Mouse (Mus musculus) c-Kit-positive CD71-positive TER-119-negative erythroid progenitor cells, embryonic 14.5 days (primary cell): Measurements from ENCODE around the gene Mtif3.
"Not testable (repeated sequence)": the region's sequence is repeated elsewhere in the genome, so short reads cannot be mapped to it uniquely, and the experiment has no call there.

Experiments used
- DNase-seq: peaks from one replicate; pipeline ENCODE4 v3.0.0-alpha.2; 2013; ENCODE audit warnings: low read depth

Mtif3 gene

DNA sequence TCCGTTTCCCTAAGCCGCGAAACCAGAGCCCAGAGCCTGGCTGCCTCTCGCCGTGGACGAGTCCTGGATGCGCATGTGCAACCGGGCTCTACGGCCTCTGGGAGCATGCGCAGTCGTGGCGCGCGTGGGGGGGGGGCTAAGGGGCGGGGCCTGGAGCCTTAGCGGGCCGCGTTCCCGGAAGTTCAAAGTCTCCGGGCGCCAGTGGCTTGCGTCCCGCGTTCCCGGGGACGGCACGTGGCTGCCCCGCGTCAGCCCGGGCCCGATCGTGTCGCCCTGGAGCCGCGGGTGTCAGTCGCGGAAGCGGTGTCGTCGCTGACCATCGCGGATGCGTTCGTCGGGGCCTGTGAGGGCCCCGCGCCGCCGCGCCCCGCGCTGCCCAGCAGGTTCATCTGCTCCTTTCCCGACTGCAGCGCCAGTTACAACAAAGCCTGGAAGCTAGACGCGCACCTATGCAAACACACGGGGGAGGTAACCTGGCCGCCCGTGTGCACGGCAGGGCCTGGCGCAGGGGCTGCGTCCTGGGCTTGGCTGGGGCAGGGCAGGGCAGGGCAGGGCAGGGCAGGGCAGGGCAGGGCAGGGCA, 15.0 kb downstream of the Mtif3 start, which contains the start of gene Gtf3a:
Gene Gtf3a (plus strand): TSS at position 150 of the 581 bp plus-strand sequence.
- peak; percentile 81 for DNase-seq

DNA sequence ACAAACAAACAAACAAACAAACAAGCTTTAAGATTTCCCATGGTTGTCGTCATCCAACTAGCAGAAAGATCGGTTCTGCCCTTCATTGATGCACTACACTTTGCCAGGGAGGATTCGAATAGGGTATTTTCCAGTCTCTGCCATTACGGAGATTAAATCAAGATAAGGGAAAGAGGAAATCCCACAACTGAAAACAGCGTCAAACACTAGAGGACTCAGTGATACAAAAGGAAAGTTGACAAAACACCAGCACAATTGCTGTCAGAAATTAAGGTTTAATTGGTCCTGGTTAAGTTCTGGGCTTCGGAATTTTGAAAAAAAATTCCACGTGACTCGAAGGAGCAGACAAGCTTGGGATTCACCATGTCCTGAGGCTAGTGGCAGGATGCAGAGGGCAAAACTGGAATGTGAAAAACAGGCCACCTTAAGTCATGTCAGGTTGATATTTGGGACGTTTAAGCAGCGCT, 15.5 kb downstream of the Mtif3 start:
- no peak for DNase-seq

DNA sequence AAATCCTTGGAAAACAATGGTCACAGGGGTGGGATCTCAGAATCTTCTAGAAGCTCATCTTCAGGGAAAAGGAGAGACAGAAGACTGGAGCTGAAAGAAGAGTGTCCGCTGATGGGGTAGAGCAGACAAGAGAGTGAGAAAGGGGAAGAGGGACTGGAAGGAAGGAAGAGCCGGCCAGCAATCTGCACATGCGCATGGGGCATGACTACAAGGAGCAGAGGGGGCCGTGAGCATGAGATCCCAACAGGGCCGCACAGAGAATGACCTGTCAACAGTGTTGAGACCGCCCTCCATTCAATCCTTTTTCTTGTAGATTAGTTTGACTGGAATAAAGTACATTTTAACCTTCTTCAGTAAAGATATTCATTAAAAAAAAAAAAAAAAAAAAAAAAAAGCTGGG, 16.1 kb downstream of the Mtif3 start:
- DNase-seq = no peak

DNA sequence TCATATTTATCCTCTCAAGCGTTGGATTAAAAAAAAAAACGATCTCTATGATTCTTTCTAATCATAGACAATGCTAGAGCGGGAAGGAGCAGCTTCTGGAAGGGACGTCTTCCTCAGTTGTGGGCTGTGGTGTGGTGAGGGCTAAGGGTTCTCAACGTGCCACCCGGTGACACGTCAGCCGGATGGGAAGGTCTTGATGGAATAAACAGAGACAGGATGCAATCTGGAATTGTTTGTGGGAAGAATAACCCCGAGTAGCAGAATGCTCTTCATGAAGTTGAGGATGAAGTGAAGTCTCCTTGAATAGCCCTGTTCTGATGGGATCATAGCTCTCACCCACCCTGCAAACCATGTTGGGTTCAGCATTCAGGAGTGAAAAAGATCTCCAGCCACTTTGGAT, 16.9 kb downstream of the Mtif3 start:
- DNase-seq = no peak

DNA sequence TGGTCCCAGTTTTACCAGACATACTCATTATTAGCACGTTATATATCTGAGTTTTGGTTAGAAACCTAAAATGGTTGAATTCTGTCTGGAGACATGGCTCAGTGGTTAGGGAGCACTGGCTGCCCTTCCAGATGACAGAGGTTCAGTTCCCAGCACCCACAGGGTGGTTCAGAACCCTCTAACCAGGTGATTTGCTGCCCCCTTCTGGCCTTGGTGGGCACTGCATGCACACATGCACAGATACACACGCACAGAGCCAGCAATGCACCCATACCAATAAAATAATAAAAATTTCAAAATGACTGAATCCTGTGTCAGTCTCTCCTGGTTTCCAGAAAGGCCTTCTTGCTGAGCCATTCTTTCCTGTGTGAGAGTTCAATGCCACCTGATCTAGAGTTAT, 19.0 kb downstream of the Mtif3 start:
- no peak for DNase-seq

DNA sequence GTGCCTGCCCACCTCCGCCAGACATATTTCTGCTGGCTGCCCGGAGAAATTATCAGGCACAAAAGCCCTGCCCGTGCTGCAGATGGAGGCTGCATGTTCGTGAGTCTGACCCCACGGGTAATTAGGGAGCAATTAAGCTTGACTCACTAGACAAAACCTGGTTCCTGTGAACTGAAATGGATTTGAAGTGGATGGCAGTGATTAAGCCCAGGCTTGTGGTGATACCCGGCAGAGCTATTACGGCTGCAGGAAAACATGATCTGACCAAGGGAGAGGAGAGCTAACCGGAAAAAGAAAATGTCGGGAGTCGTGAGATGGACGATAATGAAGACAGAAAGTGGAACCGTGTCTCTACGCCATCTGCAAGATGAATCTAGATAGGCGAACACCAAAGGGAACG, 20.6 kb downstream of the Mtif3 start:
- no peak for DNase-seq

DNA sequence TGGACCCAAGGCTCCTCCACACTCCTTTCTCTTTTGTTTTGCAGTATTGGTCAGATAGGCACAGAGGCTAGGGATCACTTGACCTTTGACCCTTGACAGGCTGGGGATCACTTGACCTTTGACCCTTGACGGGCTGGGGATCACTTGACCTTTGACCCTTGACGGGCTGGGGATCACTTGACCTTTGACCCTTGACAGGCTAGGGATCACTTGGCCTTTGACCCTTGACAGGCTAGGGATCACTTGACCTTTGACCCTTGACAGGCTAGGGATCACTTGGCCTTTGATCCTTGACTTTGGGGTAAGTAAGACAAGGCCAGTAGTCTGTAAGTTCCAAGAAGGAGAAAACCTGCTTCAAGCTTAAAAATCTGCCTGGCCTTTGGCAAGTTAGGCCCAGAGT, 21.7 kb downstream of the Mtif3 start:
- not testable (repeated sequence) for DNase-seq

DNA sequence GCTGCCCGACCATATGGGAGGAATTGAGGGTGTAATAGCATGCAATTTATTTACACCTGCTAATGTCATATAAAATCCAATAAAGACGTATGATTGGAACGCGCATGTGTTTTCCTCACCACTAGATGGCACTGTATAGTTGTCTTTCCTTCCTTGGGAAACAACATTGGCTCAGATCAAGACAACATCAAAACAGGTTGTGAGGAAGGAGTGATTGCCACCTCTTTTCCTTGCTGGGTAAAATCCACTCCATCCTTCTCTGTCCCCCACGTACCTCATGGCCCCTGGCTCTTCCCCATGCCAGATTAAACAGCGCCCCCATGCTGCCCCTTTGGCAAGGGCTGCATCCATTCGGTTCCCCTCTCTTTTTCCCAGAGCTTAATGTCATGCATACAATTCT, 23.4 kb downstream of the Mtif3 start:
- DNase-seq = no peak

DNA sequence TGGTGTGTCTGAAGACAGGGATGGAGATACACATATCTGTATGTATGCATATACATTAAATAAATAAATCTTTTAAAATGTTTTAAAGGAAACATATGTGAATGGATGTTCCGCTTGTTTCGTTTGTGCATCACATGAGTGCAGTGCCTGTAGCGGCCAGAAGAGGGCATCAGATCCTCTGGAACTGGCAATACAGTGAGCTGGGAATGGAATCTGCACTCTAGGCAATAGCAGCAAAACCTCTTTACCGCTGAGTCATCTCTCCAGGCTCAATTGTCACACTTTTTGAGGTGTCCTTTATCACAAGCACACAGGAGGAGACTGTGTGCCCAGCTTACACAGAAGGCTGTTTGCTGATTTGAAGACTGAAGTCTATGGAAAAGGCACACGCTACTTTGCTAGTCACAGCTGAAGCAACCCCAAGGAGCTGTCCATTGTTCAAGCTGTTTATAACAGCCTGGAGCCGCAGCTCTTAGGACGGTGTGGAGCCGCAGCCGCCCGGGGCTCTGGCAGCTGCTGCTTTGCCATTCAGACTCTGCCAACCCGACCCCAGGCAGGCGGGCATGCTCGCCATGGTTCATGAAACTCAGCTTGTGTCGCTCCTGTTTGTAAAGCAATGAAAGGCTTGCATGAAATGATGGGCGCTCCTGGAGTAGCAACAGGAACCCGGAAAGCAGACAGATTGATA, 24.3 kb downstream of the Mtif3 start:
- DNase-seq = no peak

DNA sequence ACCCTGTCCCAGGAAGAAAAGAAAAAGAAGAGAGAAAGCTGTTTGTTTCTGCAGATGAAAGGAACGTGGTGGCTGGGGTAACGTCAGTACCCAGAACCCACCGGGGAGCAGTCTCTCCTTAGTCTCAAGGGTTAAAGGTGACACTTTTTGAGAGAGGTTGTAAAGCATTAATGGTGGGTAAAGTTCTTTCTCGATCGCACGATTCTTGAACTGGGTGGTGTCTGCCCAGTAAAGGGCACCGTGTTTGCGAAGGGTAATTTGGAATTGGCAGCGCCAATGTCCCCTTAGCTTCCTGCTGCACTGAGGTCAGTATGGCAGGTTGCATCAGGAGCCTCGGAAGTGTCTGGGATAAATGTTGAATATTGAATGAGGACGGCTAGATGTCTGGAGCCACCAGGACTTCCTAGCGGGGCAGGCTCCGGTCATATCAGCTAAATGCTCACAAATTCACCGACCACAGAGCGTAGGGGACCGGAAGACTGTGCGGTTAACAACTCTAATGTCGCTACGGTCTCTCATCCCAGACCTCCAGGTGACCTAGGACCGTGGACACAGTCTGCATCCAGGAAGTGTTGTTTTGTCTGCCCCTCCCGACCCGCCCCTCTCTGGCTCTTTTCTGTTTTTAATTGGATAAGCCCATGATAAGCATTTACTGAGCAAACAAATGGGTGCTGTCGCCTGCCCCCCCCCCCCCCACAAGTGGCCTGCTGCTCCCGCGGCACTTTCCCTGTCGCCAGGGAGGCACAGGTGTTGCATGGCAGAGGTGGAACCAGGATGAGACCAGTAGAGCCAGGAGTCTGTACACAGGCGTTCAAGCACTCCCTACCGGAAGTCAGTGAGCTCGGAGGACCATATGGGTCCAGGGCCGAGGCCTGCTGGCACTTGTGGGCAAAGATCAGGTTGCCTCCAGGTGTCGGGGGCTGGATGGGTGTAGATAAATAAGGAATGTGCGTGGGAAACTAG, 25.8 kb downstream of the Mtif3 start:
- no peak for DNase-seq

DNA sequence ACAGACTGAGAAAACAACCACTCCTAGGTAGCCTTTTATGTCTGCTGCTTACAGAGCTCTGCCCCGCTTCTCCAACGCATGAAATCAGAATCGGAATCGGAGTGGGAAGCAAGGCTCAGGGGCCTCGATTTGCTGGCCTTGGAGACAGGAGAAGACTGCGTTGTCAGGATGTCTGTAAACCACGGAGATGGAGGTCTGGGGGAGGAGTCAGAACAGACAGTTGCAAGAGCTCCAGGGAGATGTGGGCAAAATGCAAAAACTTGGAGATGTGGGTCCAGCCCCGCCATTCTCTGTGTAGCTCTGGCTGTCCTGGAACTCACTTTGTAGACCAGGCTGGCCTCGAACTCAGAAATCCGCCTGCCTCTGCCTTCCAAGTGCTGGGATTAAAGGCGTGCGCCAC, 30.1 kb downstream of the Mtif3 start:
- no peak for DNase-seq

DNA sequence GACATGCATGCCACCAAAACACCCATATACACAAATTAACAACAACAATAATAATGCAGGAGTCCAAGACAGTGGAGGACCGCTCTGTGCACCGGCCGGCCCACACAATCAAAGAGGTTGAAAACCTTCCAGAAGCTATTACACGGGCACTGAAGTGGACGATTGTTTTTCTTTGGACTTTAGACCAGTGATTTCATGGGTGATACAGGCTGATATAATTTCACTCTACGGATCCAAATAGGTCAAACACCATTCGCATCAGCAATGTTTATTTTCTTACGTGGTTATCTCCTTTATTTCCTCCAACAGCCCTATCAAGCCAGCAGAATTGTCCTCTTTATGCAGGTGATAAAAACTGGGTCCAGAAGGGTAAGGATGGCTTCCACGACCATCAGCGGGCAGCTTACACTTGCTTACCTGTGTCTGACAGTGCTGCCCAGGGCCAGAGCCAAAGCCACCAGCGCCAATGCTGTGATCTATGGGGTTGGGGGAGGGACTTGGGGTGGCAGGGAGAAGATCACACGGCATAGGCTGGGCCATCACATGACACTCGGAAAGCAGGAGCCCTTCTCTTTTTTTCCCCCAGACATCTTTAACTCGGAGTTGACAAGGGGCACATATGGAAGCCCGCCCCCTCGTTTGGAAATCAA, 31.6 kb downstream of the Mtif3 start:
- DNase-seq = no peak

DNA sequence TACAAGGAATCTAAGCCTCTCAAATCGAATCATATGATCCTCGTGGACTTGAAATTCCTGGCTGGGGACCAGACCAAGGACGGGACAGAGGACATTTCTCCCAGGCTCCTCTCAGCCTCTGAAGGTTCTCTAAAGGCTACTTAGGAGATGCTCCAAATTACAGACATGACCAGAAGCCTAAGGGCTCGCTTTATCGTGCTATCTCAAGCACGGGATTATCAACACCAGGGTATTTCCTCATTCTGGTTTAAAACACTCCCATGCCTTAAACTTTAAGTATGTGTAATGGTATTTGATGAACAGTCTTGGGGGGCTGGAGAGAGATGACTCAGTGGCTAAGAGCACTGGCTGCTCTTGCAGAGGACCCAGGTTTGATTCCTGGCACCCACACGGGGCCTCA, 32.2 kb downstream of the Mtif3 start:
- DNase-seq = no peak

DNA sequence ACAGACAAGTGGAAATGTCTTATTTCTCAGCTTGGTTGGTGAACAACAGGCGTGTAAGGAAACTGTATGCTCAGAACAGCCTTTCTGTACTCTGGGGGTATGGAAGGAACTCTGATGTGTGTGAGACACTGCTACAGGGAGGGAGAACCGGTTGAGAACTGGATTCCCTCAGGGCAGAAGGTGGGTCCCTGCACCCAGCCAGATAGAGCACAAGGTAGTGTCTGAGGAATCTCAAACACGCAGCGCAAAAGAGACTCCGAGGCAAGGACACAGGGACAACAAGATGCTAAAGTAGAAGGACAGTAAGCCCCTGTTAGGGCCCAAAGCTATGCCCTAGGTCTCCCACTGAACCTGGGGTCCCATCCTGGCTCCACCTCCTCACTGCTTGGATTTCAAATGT, 36.9 kb downstream of the Mtif3 start:
- no peak for DNase-seq

DNA sequence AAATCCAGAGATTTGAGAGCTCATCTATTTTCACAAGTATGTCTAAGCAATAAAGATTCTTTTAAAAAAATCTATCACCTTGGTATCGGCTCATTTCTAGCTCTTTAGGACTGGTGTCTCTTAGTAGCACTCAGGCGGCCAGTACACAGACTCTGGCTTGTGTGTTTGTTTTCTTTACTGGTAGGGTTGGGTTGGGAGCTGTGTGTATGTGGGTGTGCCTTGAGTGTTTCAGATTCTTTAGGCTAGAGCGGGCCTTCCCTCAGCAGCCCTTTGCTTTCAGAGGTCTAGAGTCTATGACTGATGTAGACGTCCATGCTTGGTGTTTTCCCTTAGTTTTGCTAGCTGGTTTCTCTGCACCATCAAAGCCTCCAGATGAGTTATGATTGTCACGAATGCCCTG, 40.1 kb downstream of the Mtif3 start:
- no peak for DNase-seq

DNA sequence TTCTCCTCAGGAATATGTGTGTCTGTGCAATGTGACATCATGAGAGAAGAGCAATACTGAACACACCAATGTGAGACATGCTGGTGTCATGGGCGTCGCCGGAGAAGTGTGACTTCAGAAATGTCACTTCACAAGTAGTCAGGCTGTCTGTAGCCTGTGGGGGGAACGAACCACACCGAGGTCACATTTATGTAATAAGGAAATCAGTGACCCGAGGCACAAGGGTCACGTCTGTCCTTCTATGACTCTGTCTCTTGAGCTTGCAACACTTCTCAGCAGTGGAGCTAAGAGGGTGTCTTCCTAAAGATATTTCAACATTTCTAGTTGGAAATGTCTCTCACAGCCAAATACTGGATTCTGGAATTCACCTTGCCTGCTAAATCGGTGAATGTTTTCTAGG, 42.4 kb downstream of the Mtif3 start:
- no peak for DNase-seq

DNA sequence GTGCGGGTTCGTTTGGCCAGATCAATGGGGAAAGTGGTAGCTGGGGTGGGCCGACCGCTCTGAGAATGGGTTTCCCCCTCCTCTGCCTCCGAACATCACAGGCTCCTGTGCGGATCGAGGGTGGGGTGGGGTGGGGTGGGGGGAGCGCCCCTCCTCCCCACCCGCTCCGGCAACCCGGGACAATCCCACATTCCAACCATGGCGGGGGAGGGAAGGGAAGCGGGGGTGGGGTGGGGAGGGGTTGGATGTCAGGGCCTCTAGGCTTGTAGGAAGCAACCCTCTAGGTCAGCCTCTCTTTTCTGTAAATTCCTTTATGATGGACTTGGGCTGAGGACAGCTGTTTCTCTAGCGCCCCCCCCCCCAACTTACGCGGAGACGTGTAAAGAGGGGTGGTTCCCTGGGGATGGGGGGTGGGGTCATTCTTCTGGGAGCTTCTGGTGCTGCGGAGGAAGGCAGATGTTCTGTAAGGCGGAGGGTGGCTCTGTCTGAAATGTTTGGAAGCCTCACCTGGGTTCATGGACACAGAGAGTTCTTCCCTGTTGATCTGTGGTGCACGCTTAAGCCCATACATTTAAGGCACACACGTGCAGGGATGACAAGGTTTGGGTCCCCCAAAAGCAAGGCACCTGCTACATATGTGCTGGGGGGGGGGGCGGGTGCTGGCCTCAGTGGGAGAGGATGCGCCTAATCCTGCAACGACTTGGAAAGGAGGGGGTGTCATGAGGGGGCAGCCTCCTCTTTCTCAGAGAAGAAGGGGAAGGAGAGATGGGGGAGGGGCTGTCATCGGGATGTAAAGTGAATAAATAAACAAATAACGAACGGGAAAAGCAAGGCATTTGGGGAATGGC, 43.1 kb downstream of the Mtif3 start:
- DNase-seq = no peak

DNA sequence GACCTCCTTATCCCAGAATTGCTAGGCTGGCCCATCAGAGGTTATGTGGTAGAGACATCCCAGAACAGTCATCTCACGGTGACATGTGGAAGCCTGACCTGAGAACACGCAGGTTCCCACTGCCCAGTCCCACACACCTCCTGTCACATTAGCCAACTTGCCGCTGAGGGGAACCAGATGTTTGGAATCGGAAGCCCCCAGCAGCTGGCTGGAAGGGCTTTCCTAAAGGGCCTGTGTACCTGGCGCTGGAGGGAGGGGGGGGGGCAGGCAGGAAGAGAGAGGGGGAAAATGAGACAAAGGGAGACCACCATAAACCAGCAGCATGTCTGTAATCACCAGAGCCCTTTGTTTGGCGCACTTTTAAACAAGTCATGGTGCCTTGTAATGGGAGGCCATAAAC, 43.7 kb downstream of the Mtif3 start:
- DNase-seq = no peak

DNA sequence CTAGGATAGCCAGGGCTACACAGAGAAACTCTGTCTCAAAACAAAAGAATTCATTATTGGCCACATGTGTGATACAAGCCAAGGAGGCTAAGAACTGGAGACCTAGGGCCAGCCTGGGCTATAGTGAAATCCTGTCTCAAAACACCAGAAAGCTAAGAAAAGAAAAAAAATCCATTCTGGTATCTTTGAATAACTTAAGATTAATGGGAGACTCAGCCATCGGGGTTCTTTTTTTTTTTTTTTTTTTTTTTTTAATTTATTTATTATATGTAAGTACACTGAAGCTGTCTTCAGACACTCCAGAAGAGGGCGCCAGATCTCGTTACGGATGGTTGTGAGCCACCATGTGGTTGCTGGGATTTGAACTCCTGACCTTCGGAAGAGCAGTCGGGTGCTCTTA, 46.2 kb downstream of the Mtif3 start:
- DNase-seq = not testable (repeated sequence)

DNA sequence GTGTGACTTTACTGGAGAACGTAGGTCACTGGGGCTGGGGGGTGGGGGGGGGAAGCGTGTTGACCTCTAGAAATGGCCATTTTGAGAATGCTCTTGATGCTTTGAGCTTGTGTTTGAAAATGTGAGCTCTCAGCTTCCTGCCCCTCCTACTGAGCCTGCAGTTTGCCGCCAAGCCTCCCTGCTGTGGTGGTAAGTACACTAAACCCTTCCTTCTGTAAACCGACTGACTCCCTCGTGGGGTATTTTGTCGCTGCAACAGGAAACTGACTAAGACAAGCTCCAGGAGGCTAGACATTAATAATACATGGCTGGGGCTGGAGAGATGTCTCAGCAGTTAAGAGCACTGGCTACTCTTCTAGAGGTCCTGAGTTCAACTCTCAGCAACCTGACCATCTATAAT, 46.8 kb downstream of the Mtif3 start:
- DNase-seq = no peak

DNA sequence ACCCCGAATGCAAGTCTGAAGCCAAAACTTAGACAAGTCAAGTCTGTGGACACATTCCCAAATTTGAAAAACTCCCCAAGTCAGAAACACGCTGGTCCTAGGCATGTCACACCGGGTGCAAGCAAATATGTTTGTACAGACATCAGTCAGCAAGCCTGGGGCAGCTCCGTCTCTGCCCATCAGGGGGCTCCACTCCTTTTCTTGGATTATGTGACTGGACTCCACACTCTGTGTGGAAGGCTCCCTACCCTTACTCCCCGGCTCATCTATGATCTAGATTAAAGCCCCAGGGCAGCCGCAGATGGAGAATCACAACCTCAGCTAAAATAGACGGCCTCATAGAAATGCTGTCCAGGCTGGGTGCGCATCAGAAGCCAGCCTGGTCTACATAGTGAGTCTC, 47.3 kb downstream of the Mtif3 start:
- DNase-seq = no peak
